Mouse (Mus musculus): ENCODE data around the gene Rbfox3. TPM values are rescaled to one million over a fixed set of nuclear protein-coding genes. Genes with fewer than 3 reads are reported as not detected.

Gene Rbfox3
- polyA plus RNA-seq, 1 experiment, result 0.19 TPM

GRCm38 (mm10) chr11:118486281-118486680 lies 425.1 kb downstream of the Rbfox3 start:
- Histone ChIP-seq H3K27me3 (ENCODE audit: control insufficient read depth, insufficient read depth, low read length) (no peaks in the 10 kb centered on the region), H3K27ac (ENCODE audit: insufficient read depth, low read depth, low read length) (no peak overlapping the region), H3K4me3 (ENCODE audit: low read depth, low read length) (no peak overlapping the region), H3K4me1 (ENCODE audit: control insufficient read depth, insufficient read depth, insufficient read length, low read length) (no peaks in the 10 kb centered on the region), H3K36me3 (ENCODE audit: control insufficient read depth, insufficient read depth, low read length) (peaks cover 58% of the 10 kb centered on the region)
- WGBS, result 91% methylated on average over 6 of the region's 6 CpGs
- TF ChIP-seq POLR2A (IDR thresholded peaks at IDR 0.05; ENCODE audit: low read depth, low read length) (no peak), CTCF (IDR thresholded peaks at IDR 0.05; ENCODE audit: extremely low read depth, insufficient read length, insufficient replicate concordance, low read depth, low read length) (no peak)

GRCm38 (mm10) chr11:118485780-118486179 lies 425.6 kb downstream of the Rbfox3 start:
- Histone ChIP-seq H3K4me1 (ENCODE audit: control insufficient read depth, insufficient read depth, insufficient read length, low read length) (no peaks in the 10 kb centered on the region), H3K27me3 (ENCODE audit: control insufficient read depth, insufficient read depth, low read length) (no peaks in the 10 kb centered on the region), H3K36me3 (ENCODE audit: control insufficient read depth, insufficient read depth, low read length) (peaks cover 60% of the 10 kb centered on the region), H3K27ac (ENCODE audit: insufficient read depth, low read depth, low read length) (no peak overlapping the region), H3K4me3 (ENCODE audit: low read depth, low read length) (no peak overlapping the region)
- 81% methylated on average over 3 of the region's 3 CpGs for WGBS
- TF ChIP-seq POLR2A (IDR thresholded peaks at IDR 0.05; ENCODE audit: low read depth, low read length), result no peak
- TF ChIP-seq CTCF (IDR thresholded peaks at IDR 0.05; ENCODE audit: extremely low read depth, insufficient read length, insufficient replicate concordance, low read depth, low read length), result no peak

GRCm38 (mm10) chr11:118485338-118485737 lies 426.1 kb downstream of the Rbfox3 start:
- TF ChIP-seq POLR2A (IDR thresholded peaks at IDR 0.05; ENCODE audit: low read depth, low read length) (no peak), CTCF (IDR thresholded peaks at IDR 0.05; ENCODE audit: extremely low read depth, insufficient read length, insufficient replicate concordance, low read depth, low read length) (no peak)
- H3K36me3 ChIP-seq (ENCODE audit: control insufficient read depth, insufficient read depth, low read length), result peaks cover 60% of the 10 kb centered on the region
- H3K4me1 ChIP-seq (ENCODE audit: control insufficient read depth, insufficient read depth, insufficient read length, low read length), result no peaks in the 10 kb centered on the region
- H3K27me3 ChIP-seq (ENCODE audit: control insufficient read depth, insufficient read depth, low read length), result no peaks in the 10 kb centered on the region
- H3K27ac ChIP-seq (ENCODE audit: insufficient read depth, low read depth, low read length), result no peak overlapping the region
- H3K4me3 ChIP-seq (ENCODE audit: low read depth, low read length), result no peak overlapping the region
- 90% methylated on average over 11 of the region's 11 CpGs for WGBS

- no peaks in the 10 kb centered on the region for H3K27me3 ChIP-seq (ENCODE audit: control insufficient read depth, insufficient read depth, low read length)
- peaks cover 4% of the 10 kb centered on the region for H3K4me1 ChIP-seq (ENCODE audit: control insufficient read depth, insufficient read depth, insufficient read length, low read length)
- no peak overlapping the region for H3K27ac ChIP-seq (ENCODE audit: insufficient read depth, low read depth, low read length)
- no peak overlapping the region for H3K4me3 ChIP-seq (ENCODE audit: low read depth, low read length)
- H3K36me3 ChIP-seq (ENCODE audit: control insufficient read depth, insufficient read depth, low read length), result peaks cover 62% of the 10 kb centered on the region
- 84% methylated on average over 8 of the region's 8 CpGs for WGBS
- TF ChIP-seq POLR2A (IDR thresholded peaks at IDR 0.05; ENCODE audit: low read depth, low read length) (no peak), CTCF (IDR thresholded peaks at IDR 0.05; ENCODE audit: extremely low read depth, insufficient read length, insufficient replicate concordance, low read depth, low read length) (no peak)
Observed at GRCm38 (mm10) chr11:118484169-118484568, 427.2 kb downstream of the Rbfox3 start.

- WGBS, result 86% methylated on average over 14 of the region's 14 CpGs
- no peak for TF ChIP-seq POLR2A (IDR thresholded peaks at IDR 0.05; ENCODE audit: low read depth, low read length)
- no peak for TF ChIP-seq CTCF (IDR thresholded peaks at IDR 0.05; ENCODE audit: extremely low read depth, insufficient read length, insufficient replicate concordance, low read depth, low read length)
- Histone ChIP-seq H3K27ac (ENCODE audit: insufficient read depth, low read depth, low read length) (no peak overlapping the region), H3K4me1 (ENCODE audit: control insufficient read depth, insufficient read depth, insufficient read length, low read length) (peaks cover 12% of the 10 kb centered on the region), H3K36me3 (ENCODE audit: control insufficient read depth, insufficient read depth, low read length) (peaks cover 55% of the 10 kb centered on the region), H3K4me3 (ENCODE audit: low read depth, low read length) (no peak overlapping the region), H3K27me3 (ENCODE audit: control insufficient read depth, insufficient read depth, low read length) (no peaks in the 10 kb centered on the region)
Observed at GRCm38 (mm10) chr11:118481751-118482150, 429.6 kb downstream of the Rbfox3 start.

- no peaks in the 10 kb centered on the region for H3K27me3 ChIP-seq (ENCODE audit: control insufficient read depth, insufficient read depth, low read length)
- H3K4me1 ChIP-seq (ENCODE audit: control insufficient read depth, insufficient read depth, insufficient read length, low read length), result peaks cover 12% of the 10 kb centered on the region
- H3K36me3 ChIP-seq (ENCODE audit: control insufficient read depth, insufficient read depth, low read length), result peaks cover 50% of the 10 kb centered on the region
- H3K4me3 ChIP-seq (ENCODE audit: low read depth, low read length), result no peak overlapping the region
- H3K27ac ChIP-seq (ENCODE audit: insufficient read depth, low read depth, low read length), result no peak overlapping the region
- TF ChIP-seq CTCF (IDR thresholded peaks at IDR 0.05; ENCODE audit: extremely low read depth, insufficient read length, insufficient replicate concordance, low read depth, low read length), result no peak
- TF ChIP-seq POLR2A (IDR thresholded peaks at IDR 0.05; ENCODE audit: low read depth, low read length), result no peak
- WGBS, result 93% methylated on average over 11 of the region's 11 CpGs
Observed at GRCm38 (mm10) chr11:118481231-118481630, 430.2 kb downstream of the Rbfox3 start.

- 68% methylated on average over 12 of the region's 12 CpGs for WGBS
- Histone ChIP-seq H3K27me3 (ENCODE audit: control insufficient read depth, insufficient read depth, low read length) (no peaks in the 10 kb centered on the region), H3K4me3 (ENCODE audit: low read depth, low read length) (no peak overlapping the region), H3K4me1 (ENCODE audit: control insufficient read depth, insufficient read depth, insufficient read length, low read length) (peaks cover 24% of the 10 kb centered on the region), H3K27ac (ENCODE audit: insufficient read depth, low read depth, low read length) (no peak overlapping the region), H3K36me3 (ENCODE audit: control insufficient read depth, insufficient read depth, low read length) (peaks cover 38% of the 10 kb centered on the region)
- TF ChIP-seq POLR2A (IDR thresholded peaks at IDR 0.05; ENCODE audit: low read depth, low read length), result no peak
- TF ChIP-seq CTCF (IDR thresholded peaks at IDR 0.05; ENCODE audit: extremely low read depth, insufficient read length, insufficient replicate concordance, low read depth, low read length), result no peak
Observed at GRCm38 (mm10) chr11:118479776-118480175, 431.6 kb downstream of the Rbfox3 start.

Data from small intestine, adult 2 months (tissue).